Mouse (Mus musculus) embryonic fibroblast, embryonic 13.5 days (primary cell): ENCODE measurements around the gene Nmur1.

Source experiments
- CTCF ChIP-seq: IDR thresholded peaks from 2 replicates; pipeline ENCODE4 v1.5.1; 2011; ENCODE audit warnings: mild to moderate bottlenecking, control low read depth, low read length, moderate library complexity, borderline replicate concordance; ENCODE audit not compliant: insufficient read depth
- POLR2A ChIP-seq: IDR thresholded peaks from 2 replicates; pipeline ENCODE4 v1.6.1; 2011; ENCODE audit warnings: low read depth, mild to moderate bottlenecking, control low read depth, low read length, moderate library complexity

GRCm38 (mm10) chr1:86440171-86440886, 14.3 kb upstream of the Nmur1 start:
- TF ChIP-seq CTCF (peak; percentile 57; the same call in 1 of the 2 replicates), POLR2A (no peak)
